Mouse (Mus musculus) kidney, adult 2 months (tissue): Measurements from ENCODE around the gene Patl2.

Experiments used
- CTCF ChIP-seq: fragments of 200-500 bp; conservative IDR thresholded peaks from 2 replicates; pipeline ENCODE4 v1.5.1; 2011; ENCODE audit warnings: low read depth, mild to moderate bottlenecking, control low read depth, low read length, moderate library complexity, mixed read lengths; ENCODE audit not compliant: insufficient read depth, insufficient read length
- POLR2A ChIP-seq: fragments of 200-500 bp; IDR thresholded peaks from one replicate; pipeline ENCODE4 v1.6.1; 2011; ENCODE audit warnings: low read depth, low read length, control low read depth

GRCm38 (mm10) chr2:122222272-122222671 is 36.3 kb upstream of the Patl2 start:
- no peak for TF ChIP-seq POLR2A
- TF ChIP-seq CTCF = no peak
